Mouse (Mus musculus): ENCODE results near the gene Sema4b.

GRCm38 (mm10) chr7:80181078-80181477 lies 5.6 kb upstream of the Sema4b start:
- TF ChIP-seq POLR2A (IDR thresholded peaks at IDR 0.05; ENCODE audit: insufficient read depth, low read depth, low read length) (no peak), CTCF (IDR thresholded peaks at IDR 0.05) (no peak), EP300 (IDR thresholded peaks at IDR 0.05; ENCODE audit: insufficient read depth, low read depth, low read length) (no peak)
